Mouse (Mus musculus): ENCODE results near the gene Sohlh1.

DNA sequence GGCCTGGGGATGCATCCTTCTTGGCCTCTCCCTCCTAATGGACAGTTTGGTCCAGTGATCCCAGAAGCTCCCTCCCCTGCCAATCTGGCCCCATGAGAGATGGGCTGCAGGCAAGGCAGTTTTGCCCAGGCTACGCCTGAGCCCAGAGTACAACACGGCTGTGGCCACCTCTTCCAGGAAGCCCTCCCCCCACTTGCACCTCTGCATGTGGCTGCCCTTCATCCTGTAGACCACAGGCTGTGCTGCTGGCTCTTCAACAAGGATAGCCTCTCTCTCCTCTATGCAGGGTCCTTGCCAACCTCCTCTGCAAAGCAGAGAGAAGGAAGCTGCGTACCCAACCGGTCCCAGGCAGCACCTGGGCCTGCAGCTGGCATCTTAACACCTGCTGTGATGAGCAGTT, 32.0 kb upstream of the Sohlh1 start:
- TF ChIP-seq CTCF (IDR thresholded peaks at IDR 0.05; ENCODE audit: low read depth, low read length) = no peak
- no peak for TF ChIP-seq POLR2A (IDR thresholded peaks at IDR 0.05; ENCODE audit: insufficient read depth, low read length)
- no peak for TF ChIP-seq EP300 (IDR thresholded peaks at IDR 0.05; ENCODE audit: insufficient read depth, low read depth, low read length)

Data from ES-Bruce4 (cell line).